Mouse (Mus musculus): Measurements from ENCODE around the gene Ppm1m. TPM values are rescaled to one million over a fixed set of nuclear protein-coding genes. Genes with fewer than 3 reads are reported as not detected.
A peak's percentile ranks its signal among the peaks of the same experiment; 100 is the strongest.

The Ppm1m gene
- total and polyA plus RNA-seq, 2 experiments from 2014 or later, result 18.5 to 23.3 TPM

- no peaks in the 10 kb centered on the region for H3K9me3 ChIP-seq (ENCODE audit: low read length)
- TF ChIP-seq CTCF (IDR thresholded peaks at IDR 0.05; ENCODE audit: low read depth), result no peak
- H3K9ac ChIP-seq (replicated peaks; ENCODE audit: low read length), result peak within 1 kb of the TSS; percentile 62
- DNase-seq (ENCODE audit: low spot score), result peak; percentile 95
- peak within 1 kb of the TSS; percentile 64 for H3K4me2 ChIP-seq (ENCODE audit: low read depth, low read length)
- WGBS, result 2% methylated on average over 56 of the region's 61 CpGs
- peak; percentile 90 for ATAC-seq
- peak within 1 kb of the TSS; percentile 49 for H3K27ac ChIP-seq
- peak within 1 kb of the TSS; percentile 45 for H3K4me3 ChIP-seq (ENCODE audit: low read length)
- no peaks in the 10 kb centered on the region for H3K27me3 ChIP-seq (ENCODE audit: insufficient read depth, low read length)
- peaks cover 16% of the 10 kb centered on the region for H3K4me1 ChIP-seq (ENCODE audit: insufficient read depth, low read length)
- no peaks in the 10 kb centered on the region for H3K36me3 ChIP-seq (ENCODE audit: insufficient read depth, low read length)
Observed at GRCm38 (mm10) chr9:106202819-106203636, 3.5 kb upstream of the Ppm1m start, which contains the start of gene Twf2. Twf2 (plus strand) TSS chr9:106203108.

GRCm38 (mm10) chr9:106201895-106202294, 2.3 kb upstream of the Ppm1m start:
- ATAC-seq (no peak), DNase-seq (ENCODE audit: low spot score) (no peak)
- no peak for TF ChIP-seq CTCF (IDR thresholded peaks at IDR 0.05; ENCODE audit: low read depth)
- Histone ChIP-seq H3K4me2 (ENCODE audit: low read depth, low read length) (peak overlapping the region; percentile 64), H3K9ac (replicated peaks; ENCODE audit: low read length) (peak overlapping the region; percentile 62; the same call in 1 of the 2 replicates), H3K27me3 (ENCODE audit: insufficient read depth, low read length) (no peaks in the 10 kb centered on the region), H3K4me1 (ENCODE audit: insufficient read depth, low read length) (peaks cover 16% of the 10 kb centered on the region), H3K27ac (no peak overlapping the region), H3K4me3 (ENCODE audit: low read length) (peak overlapping the region; percentile 45; the same call in 1 of the 2 replicates), H3K9me3 (ENCODE audit: low read length) (no peaks in the 10 kb centered on the region), H3K36me3 (ENCODE audit: insufficient read depth, low read length) (no peaks in the 10 kb centered on the region)
- 75% methylated on average over 3 of the region's 3 CpGs for WGBS

- H3K9ac ChIP-seq (replicated peaks; ENCODE audit: low read length), result peak overlapping the region; percentile 58
- H3K4me2 ChIP-seq (ENCODE audit: low read depth, low read length), result peak overlapping the region; percentile 70
- H3K27ac ChIP-seq, result peak overlapping the region; percentile 48; the same call in 1 of the 2 replicates
- H3K4me3 ChIP-seq (ENCODE audit: low read length), result peak overlapping the region; percentile 52
- DNase-seq (ENCODE audit: low spot score) (peak; percentile 67), ATAC-seq (peak; percentile 46)
- peaks cover 7% of the 10 kb centered on the region for H3K4me1 ChIP-seq (ENCODE audit: insufficient read depth, low read length)
- under 1% methylated on average over 49 of the region's 51 CpGs for WGBS
- no peak for TF ChIP-seq CTCF (IDR thresholded peaks at IDR 0.05; ENCODE audit: low read depth)
- H3K36me3 ChIP-seq (ENCODE audit: insufficient read depth, low read length), result no peaks in the 10 kb centered on the region; the same call in 1 of the 2 replicates
- H3K9me3 ChIP-seq (ENCODE audit: low read length), result no peaks in the 10 kb centered on the region
- H3K27me3 ChIP-seq (ENCODE audit: insufficient read depth, low read length), result no peaks in the 10 kb centered on the region
Observed at GRCm38 (mm10) chr9:106198962-106199458, 536 bp downstream of the Ppm1m start.

GRCm38 (mm10) chr9:106197732-106198131, 1.8 kb downstream of the Ppm1m start:
- no peak overlapping the region for H3K4me3 ChIP-seq (ENCODE audit: low read length)
- no peaks in the 10 kb centered on the region for H3K9me3 ChIP-seq (ENCODE audit: low read length)
- WGBS, result 88% methylated on average over 9 of the region's 9 CpGs
- H3K4me1 ChIP-seq (ENCODE audit: insufficient read depth, low read length), result no peaks in the 10 kb centered on the region
- no peak overlapping the region for H3K4me2 ChIP-seq (ENCODE audit: low read depth, low read length)
- ATAC-seq (no peak), DNase-seq (ENCODE audit: low spot score) (no peak)
- H3K36me3 ChIP-seq (ENCODE audit: insufficient read depth, low read length), result no peaks in the 10 kb centered on the region; the same call in 1 of the 2 replicates
- H3K27me3 ChIP-seq (ENCODE audit: insufficient read depth, low read length), result no peaks in the 10 kb centered on the region
- TF ChIP-seq CTCF (IDR thresholded peaks at IDR 0.05; ENCODE audit: low read depth), result no peak
- H3K27ac ChIP-seq, result no peak overlapping the region
- no peak overlapping the region for H3K9ac ChIP-seq (replicated peaks; ENCODE audit: low read length)

- WGBS, result 95% methylated on average over 3 of the region's 3 CpGs
- Histone ChIP-seq H3K4me3 (ENCODE audit: low read length) (no peak overlapping the region), H3K4me2 (ENCODE audit: low read depth, low read length) (no peak overlapping the region), H3K36me3 (ENCODE audit: insufficient read depth, low read length) (no peaks in the 10 kb centered on the region; the same call in 1 of the 2 replicates), H3K9ac (replicated peaks; ENCODE audit: low read length) (no peak overlapping the region), H3K9me3 (ENCODE audit: low read length) (no peaks in the 10 kb centered on the region), H3K27me3 (ENCODE audit: insufficient read depth, low read length) (no peaks in the 10 kb centered on the region), H3K27ac (no peak overlapping the region), H3K4me1 (ENCODE audit: insufficient read depth, low read length) (no peaks in the 10 kb centered on the region)
- ATAC-seq (no peak), DNase-seq (ENCODE audit: low spot score) (no peak)
- no peak for TF ChIP-seq CTCF (IDR thresholded peaks at IDR 0.05; ENCODE audit: low read depth)
Observed at GRCm38 (mm10) chr9:106197081-106197713, 2.3 kb downstream of the Ppm1m start.

- H3K4me2 ChIP-seq (ENCODE audit: low read depth, low read length), result no peak overlapping the region
- no peaks in the 10 kb centered on the region for H3K9me3 ChIP-seq (ENCODE audit: low read length)
- peak overlapping the region; percentile 55 for H3K27ac ChIP-seq
- no peaks in the 10 kb centered on the region for H3K27me3 ChIP-seq (ENCODE audit: insufficient read depth, low read length)
- peaks cover 9% of the 10 kb centered on the region for H3K36me3 ChIP-seq (ENCODE audit: insufficient read depth, low read length)
- peak; percentile 46 for TF ChIP-seq CTCF (IDR thresholded peaks at IDR 0.05; ENCODE audit: low read depth)
- H3K4me3 ChIP-seq (ENCODE audit: low read length), result no peak overlapping the region
- ATAC-seq, result peak; percentile 70
- H3K9ac ChIP-seq (replicated peaks; ENCODE audit: low read length), result no peak overlapping the region
- DNase-seq (ENCODE audit: low spot score), result peak; percentile 81
- WGBS, result 56% methylated on average over 8 of the region's 8 CpGs
- no peaks in the 10 kb centered on the region for H3K4me1 ChIP-seq (ENCODE audit: insufficient read depth, low read length)
Observed at GRCm38 (mm10) chr9:106195693-106196092, 3.9 kb downstream of the Ppm1m start.

All from hindbrain, postnatal 0 days (tissue).